Mouse (Mus musculus): ENCODE results near the gene Nrxn3. TPM values are rescaled to one million over a fixed set of nuclear protein-coding genes. Genes with fewer than 3 reads are reported as not detected.
A peak's percentile ranks its signal among the peaks of the same experiment; 100 is the strongest.

Gene Nrxn3
- 3.5 and 4.4 TPM in 2 replicates for polyA plus RNA-seq (2016; fragmentation: Nextera tagmentation; extraction: Ambion mirVana)

DNA sequence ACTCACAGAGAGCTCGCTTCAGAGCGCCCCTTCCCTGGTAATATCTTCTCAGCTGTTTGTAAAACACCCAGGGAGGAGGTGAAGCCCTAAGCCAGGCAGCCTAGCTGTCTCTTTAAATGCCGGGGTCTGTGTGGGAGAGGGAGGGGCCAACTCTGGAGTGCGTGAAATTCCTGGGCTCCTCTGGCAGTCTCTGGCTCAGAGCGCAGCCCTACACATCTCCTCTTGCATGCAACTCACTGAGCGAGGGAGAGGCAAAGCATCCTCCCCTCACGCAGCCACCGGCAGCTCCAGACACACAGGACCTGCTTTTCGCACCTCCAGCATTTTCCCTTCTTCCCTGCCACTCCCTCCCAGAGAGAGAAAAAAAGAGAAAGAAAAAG is at the start of gene Nrxn3:
Gene Nrxn3 (plus strand): TSS at position 186 of the 380 bp plus-strand sequence.
- Histone ChIP-seq H3K4me3 (peak within 1 kb of the TSS; percentile 50), H3K27ac (replicated peaks) (no peak within 1 kb of the TSS), H3K27me3 (replicated peaks; ENCODE audit: low read depth, poor library complexity, severe bottlenecking) (peaks cover 7% of the 10 kb centered on the region), H3K4me1 (peaks cover 9% of the 10 kb centered on the region; the same call in 1 of the 2 replicates), H3K36me3 (replicated peaks) (no peaks in the 10 kb centered on the region), H3K9me3 (no peaks in the 10 kb centered on the region)
- 0% methylated on average over 9 of the region's 9 CpGs for WGBS
- DNase-seq (ENCODE audit: low spot score), result peak; percentile 79

GRCm38 (mm10) chr12:88704159-88704846 is 18.4 kb upstream of the Nrxn3 start:
- Histone ChIP-seq H3K4me1 (no peaks in the 10 kb centered on the region; the same call in 1 of the 2 replicates), H3K27me3 (replicated peaks; ENCODE audit: low read depth, poor library complexity, severe bottlenecking) (no peaks in the 10 kb centered on the region), H3K4me3 (no peak overlapping the region), H3K36me3 (replicated peaks) (no peaks in the 10 kb centered on the region), H3K9me3 (no peaks in the 10 kb centered on the region), H3K27ac (replicated peaks) (no peak overlapping the region)
- DNase-seq (ENCODE audit: low spot score), result peak; percentile 9
- 63% methylated on average over 10 of the region's 10 CpGs for WGBS

DNA sequence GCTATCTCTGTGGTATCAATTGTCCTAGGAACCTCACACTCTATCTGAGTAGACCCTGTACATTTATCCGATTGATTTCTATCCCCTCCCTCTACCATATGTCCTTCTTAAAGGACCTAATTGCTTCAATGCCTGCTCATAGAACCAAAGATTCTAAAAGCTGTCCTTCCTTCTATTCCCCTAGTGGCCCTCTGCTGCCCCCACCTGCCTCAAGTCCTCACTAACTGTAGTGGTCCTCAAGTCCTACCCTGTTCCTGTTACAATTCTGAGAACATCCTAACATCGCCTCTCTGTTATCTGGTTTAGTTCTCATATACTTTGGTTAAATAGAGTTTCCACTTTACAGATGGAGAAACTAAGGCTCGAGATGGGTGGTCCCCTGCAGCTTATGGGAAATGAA is 16.7 kb upstream of the Nrxn3 start:
- no peak overlapping the region for H3K4me3 ChIP-seq
- no peaks in the 10 kb centered on the region for H3K9me3 ChIP-seq
- no peak overlapping the region for H3K27ac ChIP-seq (replicated peaks)
- DNase-seq (ENCODE audit: low spot score), result no peak
- 65% methylated on average over 3 of the region's 3 CpGs for WGBS
- no peaks in the 10 kb centered on the region for H3K36me3 ChIP-seq (replicated peaks)
- H3K4me1 ChIP-seq, result no peaks in the 10 kb centered on the region; the same call in 1 of the 2 replicates
- no peaks in the 10 kb centered on the region for H3K27me3 ChIP-seq (replicated peaks; ENCODE audit: low read depth, poor library complexity, severe bottlenecking)

DNA sequence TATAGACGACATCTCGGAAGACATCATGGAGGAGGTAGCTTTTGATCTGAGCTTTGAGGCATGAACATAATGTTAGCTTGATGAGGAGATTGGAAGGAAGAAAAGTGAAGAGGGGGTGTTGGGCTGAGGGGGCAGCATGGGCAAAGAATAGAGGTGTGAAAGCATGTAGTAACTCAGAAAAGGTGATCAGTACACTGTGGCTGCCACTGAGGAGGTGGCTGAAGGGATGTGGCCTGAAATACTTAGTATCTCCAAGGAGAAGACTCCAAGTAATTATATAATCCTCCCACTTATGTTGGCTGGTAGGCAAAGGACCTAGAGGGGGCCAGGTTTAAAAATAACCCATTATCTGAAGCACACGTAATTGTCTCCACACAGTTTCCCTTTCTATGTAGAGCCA is 14.9 kb upstream of the Nrxn3 start:
- H3K9me3 ChIP-seq, result no peaks in the 10 kb centered on the region
- no peaks in the 10 kb centered on the region; the same call in 1 of the 2 replicates for H3K4me1 ChIP-seq
- no peak for DNase-seq (ENCODE audit: low spot score)
- no peaks in the 10 kb centered on the region for H3K36me3 ChIP-seq (replicated peaks)
- H3K4me3 ChIP-seq, result no peak overlapping the region
- H3K27ac ChIP-seq (replicated peaks), result no peak overlapping the region
- no peaks in the 10 kb centered on the region for H3K27me3 ChIP-seq (replicated peaks; ENCODE audit: low read depth, poor library complexity, severe bottlenecking)
- 88% methylated on average over 3 of the region's 3 CpGs for WGBS

- Histone ChIP-seq H3K9me3 (no peaks in the 10 kb centered on the region), H3K27me3 (replicated peaks; ENCODE audit: low read depth, poor library complexity, severe bottlenecking) (no peaks in the 10 kb centered on the region), H3K36me3 (replicated peaks) (no peaks in the 10 kb centered on the region), H3K4me3 (no peak overlapping the region), H3K27ac (replicated peaks) (no peak overlapping the region), H3K4me1 (no peaks in the 10 kb centered on the region; the same call in 1 of the 2 replicates)
- DNase-seq (ENCODE audit: low spot score), result peak; percentile 85
- WGBS, result 11% methylated on average over 11 of the region's 11 CpGs
These were observed 13.5 kb upstream of the Nrxn3 start for GRCm38 (mm10) chr12:88709223-88709622.

DNA sequence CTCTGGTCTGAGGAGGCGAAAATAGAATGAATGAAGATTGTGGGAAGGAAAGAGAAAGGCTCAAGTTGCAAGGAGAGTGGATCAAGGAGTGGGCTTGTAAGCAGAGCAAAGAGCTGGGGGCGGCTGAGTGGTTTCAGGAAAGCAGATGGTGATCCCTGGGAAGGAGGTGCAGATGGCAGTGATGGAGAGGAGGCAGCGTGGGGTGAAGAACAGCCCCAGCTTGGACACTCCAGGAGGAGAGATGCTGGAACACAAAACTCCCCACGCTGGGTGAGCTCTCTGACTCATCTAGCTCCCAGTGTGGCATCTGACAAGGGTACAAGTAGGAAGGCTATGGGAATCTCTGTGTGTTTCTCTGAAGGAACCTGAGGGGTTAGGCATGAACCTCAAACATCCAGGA is 9.2 kb upstream of the Nrxn3 start:
- Histone ChIP-seq H3K36me3 (replicated peaks) (no peaks in the 10 kb centered on the region), H3K4me1 (no peaks in the 10 kb centered on the region), H3K9me3 (no peaks in the 10 kb centered on the region), H3K27ac (replicated peaks) (no peak overlapping the region), H3K27me3 (replicated peaks; ENCODE audit: low read depth, poor library complexity, severe bottlenecking) (no peaks in the 10 kb centered on the region), H3K4me3 (no peak overlapping the region)
- DNase-seq (ENCODE audit: low spot score), result no peak
- WGBS, result 73% methylated on average over 4 of the region's 4 CpGs

DNA sequence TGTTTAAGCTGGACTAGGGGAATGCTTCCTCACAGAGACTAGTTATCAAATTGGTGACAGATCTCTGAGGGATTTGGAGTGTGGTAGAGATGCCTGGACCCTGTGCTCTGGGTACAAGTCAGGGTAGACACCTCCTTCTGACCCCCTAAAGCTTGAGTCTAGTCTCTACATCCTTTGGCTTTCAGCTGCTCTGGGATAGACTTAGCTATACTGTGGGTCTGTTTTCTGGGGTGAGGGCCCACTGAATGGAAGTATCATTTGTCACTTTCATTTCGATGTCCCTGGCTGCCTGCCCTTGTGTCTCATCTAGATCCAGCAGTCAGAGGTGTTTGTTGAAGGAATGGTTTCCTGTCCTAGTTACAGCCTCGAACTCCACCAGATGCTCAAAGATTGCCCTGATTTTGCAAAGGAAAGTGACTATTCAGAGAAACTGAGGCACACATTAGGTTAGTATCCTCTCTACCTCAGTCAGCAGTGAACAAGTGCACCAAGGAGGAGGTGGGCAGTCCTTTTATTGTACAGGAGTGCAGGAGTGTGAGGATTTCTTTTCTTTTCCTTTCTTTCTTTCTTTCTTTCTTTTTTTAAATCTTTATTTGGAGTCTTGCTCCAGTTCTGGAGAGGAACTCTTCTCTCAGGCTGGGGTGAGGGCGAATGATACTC is 515 bp upstream of the Nrxn3 start:
- no peaks in the 10 kb centered on the region for H3K9me3 ChIP-seq
- peaks cover 9% of the 10 kb centered on the region; the same call in 1 of the 2 replicates for H3K4me1 ChIP-seq
- peak overlapping the region; percentile 50 for H3K4me3 ChIP-seq
- H3K27me3 ChIP-seq (replicated peaks; ENCODE audit: low read depth, poor library complexity, severe bottlenecking), result peaks cover 7% of the 10 kb centered on the region
- WGBS, result 43% methylated on average over 3 of the region's 3 CpGs
- no peak for DNase-seq (ENCODE audit: low spot score)
- no peak overlapping the region for H3K27ac ChIP-seq (replicated peaks)
- no peaks in the 10 kb centered on the region for H3K36me3 ChIP-seq (replicated peaks)

DNA sequence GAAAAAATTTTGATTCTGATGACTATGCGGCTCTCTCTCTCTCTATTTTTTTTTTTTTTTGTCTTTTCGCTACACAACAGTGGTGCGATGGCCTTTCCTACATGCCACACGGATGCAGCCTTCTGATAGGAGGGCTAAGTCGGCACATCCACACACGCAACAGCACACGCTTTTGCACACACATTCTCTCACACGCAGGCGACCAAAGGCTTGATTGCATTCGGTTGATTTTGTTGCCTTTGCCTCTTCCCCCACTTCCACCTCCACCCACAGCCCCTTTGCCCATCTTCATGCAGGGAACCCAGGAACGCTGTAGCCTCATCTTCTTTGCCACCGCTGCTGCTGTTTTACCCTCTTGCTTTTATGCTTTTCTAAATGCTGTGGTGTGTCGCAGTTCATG is 3.6 kb downstream of the Nrxn3 start:
- Histone ChIP-seq H3K36me3 (replicated peaks) (no peaks in the 10 kb centered on the region), H3K27me3 (replicated peaks; ENCODE audit: low read depth, poor library complexity, severe bottlenecking) (peaks cover 7% of the 10 kb centered on the region), H3K4me3 (no peak overlapping the region), H3K4me1 (peaks cover 9% of the 10 kb centered on the region; the same call in 1 of the 2 replicates), H3K27ac (replicated peaks) (no peak overlapping the region), H3K9me3 (no peaks in the 10 kb centered on the region)
- no peak for DNase-seq (ENCODE audit: low spot score)
- 89% methylated on average over 13 of the region's 13 CpGs for WGBS

- no peak for DNase-seq (ENCODE audit: low spot score)
- Histone ChIP-seq H3K36me3 (replicated peaks) (no peaks in the 10 kb centered on the region), H3K4me3 (no peak overlapping the region), H3K27ac (replicated peaks) (no peak overlapping the region), H3K9me3 (no peaks in the 10 kb centered on the region), H3K27me3 (replicated peaks; ENCODE audit: low read depth, poor library complexity, severe bottlenecking) (peaks cover 7% of the 10 kb centered on the region), H3K4me1 (peaks cover 9% of the 10 kb centered on the region; the same call in 1 of the 2 replicates)
- WGBS, result 77% methylated on average over 6 of the region's 6 CpGs
These were observed 4.1 kb downstream of the Nrxn3 start for GRCm38 (mm10) chr12:88726755-88727154.

- no peaks in the 10 kb centered on the region for H3K27me3 ChIP-seq (replicated peaks; ENCODE audit: low read depth, poor library complexity, severe bottlenecking)
- DNase-seq (ENCODE audit: low spot score), result peak; percentile 17
- H3K4me3 ChIP-seq, result no peak overlapping the region
- no peaks in the 10 kb centered on the region for H3K36me3 ChIP-seq (replicated peaks)
- H3K9me3 ChIP-seq, result no peaks in the 10 kb centered on the region
- 56% methylated on average over 2 of the region's 2 CpGs for whole genome bisulfite sequencing
- no peak overlapping the region for H3K27ac ChIP-seq (replicated peaks)
- H3K4me1 ChIP-seq, result no peaks in the 10 kb centered on the region
These were observed 8.0 kb downstream of the Nrxn3 start for GRCm38 (mm10) chr12:88730720-88731119.

GRCm38 (mm10) chr12:88735045-88735444 is 12.4 kb downstream of the Nrxn3 start:
- 65% methylated on average over 1 of the region's 1 CpGs for WGBS
- H3K4me3 ChIP-seq, result no peak overlapping the region
- DNase-seq (ENCODE audit: low spot score), result no peak
- no peaks in the 10 kb centered on the region for H3K9me3 ChIP-seq
- no peaks in the 10 kb centered on the region for H3K36me3 ChIP-seq (replicated peaks)
- H3K4me1 ChIP-seq, result no peaks in the 10 kb centered on the region
- H3K27ac ChIP-seq (replicated peaks), result no peak overlapping the region
- H3K27me3 ChIP-seq (replicated peaks; ENCODE audit: low read depth, poor library complexity, severe bottlenecking), result no peaks in the 10 kb centered on the region

DNA sequence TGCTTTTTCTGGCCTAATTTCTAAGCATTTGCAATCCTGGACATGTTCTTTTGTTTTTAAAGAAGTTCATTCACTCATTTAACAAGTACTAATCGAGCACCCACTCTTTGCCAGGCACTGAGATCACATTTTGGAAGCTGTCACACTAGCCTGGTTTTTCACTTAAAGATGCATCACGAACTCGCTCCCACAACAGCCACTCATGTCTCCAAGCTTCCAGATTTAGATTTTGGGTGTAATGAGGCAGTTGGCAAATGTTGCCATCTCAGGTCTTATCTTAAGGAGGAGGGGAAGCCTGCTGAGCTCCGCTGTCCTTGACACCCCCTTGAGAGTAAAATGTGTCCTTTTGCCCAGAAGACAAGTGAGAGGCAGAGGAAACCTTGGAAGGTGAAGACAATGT is 14.4 kb downstream of the Nrxn3 start:
- DNase-seq (ENCODE audit: low spot score), result no peak
- H3K9me3 ChIP-seq, result no peaks in the 10 kb centered on the region
- no peaks in the 10 kb centered on the region for H3K4me1 ChIP-seq

GRCm38 (mm10) chr12:88738616-88739015 is 15.9 kb downstream of the Nrxn3 start:
- H3K27ac ChIP-seq (replicated peaks), result no peak overlapping the region
- WGBS, result 72% methylated on average over 4 of the region's 4 CpGs

More for the DNA sequence above, 14.4 kb downstream of the Nrxn3 start:
- WGBS, result 90% methylated on average over 4 of the region's 4 CpGs
- no peaks in the 10 kb centered on the region for H3K27me3 ChIP-seq (replicated peaks; ENCODE audit: low read depth, poor library complexity, severe bottlenecking)
- no peak overlapping the region for H3K4me3 ChIP-seq
- H3K27ac ChIP-seq (replicated peaks), result no peak overlapping the region
- H3K36me3 ChIP-seq (replicated peaks), result no peaks in the 10 kb centered on the region

More at GRCm38 (mm10) chr12:88738616-88739015, 15.9 kb downstream of the Nrxn3 start:
- Histone ChIP-seq H3K4me3 (no peak overlapping the region), H3K9me3 (no peaks in the 10 kb centered on the region), H3K4me1 (no peaks in the 10 kb centered on the region), H3K36me3 (replicated peaks) (no peaks in the 10 kb centered on the region), H3K27me3 (replicated peaks; ENCODE audit: low read depth, poor library complexity, severe bottlenecking) (no peaks in the 10 kb centered on the region)
- DNase-seq (ENCODE audit: low spot score), result no peak

Data from embryonic facial prominence, embryonic 10.5 days (tissue).